Mouse (Mus musculus): ENCODE measurements around the gene Ankfy1. TPM values are rescaled to one million over a fixed set of nuclear protein-coding genes. Genes with fewer than 3 reads are reported as not detected.

Gene Ankfy1
- polyA plus RNA-seq, 1 experiment from 2014 or later = 26.8 TPM

Small RNA genes within 50 kb of the gene (microRNA-seq; reads per million reads assigned to microRNA genes)
- gene Gm25678 = not detected

Other genes starting within 250 kb of the Ankfy1 start
- 105 and 111 TPM in 2 replicates for gene Mybbp1a, start 248.7 kb upstream of the Ankfy1 start, polyA plus RNA-seq (2016; fragmentation: Nextera tagmentation; extraction: Ambion mirVana)
- 10.1 and 13.0 TPM in 2 replicates for gene Spns2, start 200.1 kb upstream of the Ankfy1 start, polyA plus RNA-seq (2016; fragmentation: Nextera tagmentation; extraction: Ambion mirVana)
- 0.22 TPM in 1 of 2 replicates, not detected in the other for gene Spns3, start 139.5 kb upstream of the Ankfy1 start, polyA plus RNA-seq (2016; fragmentation: Nextera tagmentation; extraction: Ambion mirVana)
- 114 and 119 TPM in 2 replicates for gene Ube2g1, start 82.7 kb upstream of the Ankfy1 start, polyA plus RNA-seq (2016; fragmentation: Nextera tagmentation; extraction: Ambion mirVana)
- 5.5 and 6.2 TPM in 2 replicates for gene Cyb5d2, start 106.1 kb downstream of the Ankfy1 start, polyA plus RNA-seq (2016; fragmentation: Nextera tagmentation; extraction: Ambion mirVana)
- 12.7 and 13.0 TPM in 2 replicates for gene Zzef1, start 106.2 kb downstream of the Ankfy1 start, polyA plus RNA-seq (2016; fragmentation: Nextera tagmentation; extraction: Ambion mirVana)